Mouse (Mus musculus) hindbrain, embryonic 10.5 days (tissue): ENCODE data around the gene Akap12. TPM values are rescaled to one million over a fixed set of nuclear protein-coding genes. Genes with fewer than 3 reads are reported as not detected.
A peak's percentile ranks its signal among the peaks of the same experiment; 100 is the strongest.

Experiments used
- DNase-seq: peaks from one replicate; pipeline ENCODE4 v3.0.0-alpha.2; 2017; ENCODE audit warnings: low spot score
- H3K27ac ChIP-seq: fragments of 300-500 bp; sonication (generic); 2 replicates; pipeline ENCODE4 v1.5.1; 2016; ENCODE audit warnings: mild to moderate bottlenecking, moderate library complexity
- H3K27me3 ChIP-seq: fragments of 300-500 bp; sonication (generic); 2 replicates; pipeline ENCODE4 v1.6.1; 2016; ENCODE audit warnings: mild to moderate bottlenecking; ENCODE audit not compliant: poor library complexity, insufficient read depth, severe bottlenecking
- H3K36me3 ChIP-seq: fragments of 300-500 bp; sonication (generic); 2 replicates; pipeline ENCODE4 v1.6.1; 2016; ENCODE audit warnings: mild to moderate bottlenecking, moderate library complexity
- H3K4me1 ChIP-seq: fragments of 300-500 bp; sonication (generic); replicated peaks from 2 replicates; pipeline ENCODE4 v1.6.1; 2016; ENCODE audit warnings: mild to moderate bottlenecking
- H3K4me3 ChIP-seq: fragments of 300-500 bp; sonication (generic); 2 replicates; pipeline ENCODE4 v1.5.1; 2016; ENCODE audit warnings: mild to moderate bottlenecking, moderate library complexity
- H3K9me3 ChIP-seq: fragments of 300-500 bp; sonication (generic); 2 replicates; pipeline ENCODE4 v1.6.1; 2016; ENCODE audit warnings: mild to moderate bottlenecking, moderate library complexity
- WGBS: fragments of 180-500 bp; shearing (Covaris S2); methylation state at CpG from one replicate; pipeline ENCODE4 v1.1.7; 2016; 5-methylcytosine and 5-hydroxymethylcytosine counted together
- polyA plus RNA-seq: library from polyadenylated mRNA; unstranded; fragments of >200 nt; fragmentation: Nextera tagmentation; extraction: Ambion mirVana; gene quantifications from 2 replicates; pipeline ENCODE4 v1.2.1, GENCODE M21; 2016

The Akap12 gene
- polyA plus RNA-seq, 1 experiment from 2014 or later: 45.8 TPM

DNA sequence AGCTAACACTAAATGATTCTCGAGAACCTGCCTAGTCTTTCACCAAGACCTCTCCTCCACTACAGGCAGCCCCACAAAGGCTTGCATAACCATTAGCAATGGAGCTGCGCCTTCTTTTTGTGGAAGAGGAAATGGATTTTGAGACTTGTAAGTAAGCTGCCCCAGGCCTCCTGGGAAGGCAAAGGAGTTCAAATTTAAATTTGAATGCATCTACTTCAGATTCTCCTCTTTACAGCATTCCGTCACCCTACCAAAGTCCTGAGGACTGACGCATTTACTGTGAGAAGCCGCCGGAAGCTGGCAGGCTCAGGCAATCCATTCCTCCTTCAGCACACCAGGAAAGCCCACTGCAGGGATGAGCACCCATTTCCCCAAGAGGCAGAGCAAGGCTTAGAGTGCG, 109.1 kb downstream of the Akap12 start:
- no peaks in the 10 kb centered on the region for H3K9me3 ChIP-seq
- H3K36me3 ChIP-seq: peaks cover 42% of the 10 kb centered on the region
- no peaks in the 10 kb centered on the region for H3K27me3 ChIP-seq
- no peak for DNase-seq
- H3K4me1 ChIP-seq: peaks cover 8% of the 10 kb centered on the region; the same call in 1 of the 2 replicates
- WGBS: 40% methylated on average over 7 of the region's 7 CpGs
- no peak overlapping the region for H3K4me3 ChIP-seq
- no peak overlapping the region for H3K27ac ChIP-seq

DNA sequence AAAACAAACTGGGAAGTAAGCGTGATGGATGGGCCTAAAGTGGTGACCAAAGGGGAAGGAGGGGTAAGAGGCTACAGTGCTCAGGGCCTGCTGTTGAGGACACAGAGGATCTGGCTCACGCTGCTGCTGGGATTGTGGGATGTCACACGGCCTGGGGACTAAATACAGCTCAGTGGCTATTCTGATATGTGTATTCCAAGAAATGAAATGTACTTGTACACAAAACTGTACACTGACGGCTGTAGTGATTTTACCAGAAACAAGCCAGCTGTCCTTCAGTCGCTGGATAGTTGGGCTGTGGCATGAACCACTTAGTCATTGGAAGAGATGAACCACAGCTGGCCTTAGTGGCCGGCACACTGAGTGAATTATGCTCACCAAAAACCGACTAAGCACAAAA, 110.3 kb downstream of the Akap12 start:
- H3K4me3 ChIP-seq: no peak overlapping the region
- DNase-seq: no peak
- no peaks in the 10 kb centered on the region for H3K9me3 ChIP-seq
- peaks cover 32% of the 10 kb centered on the region for H3K36me3 ChIP-seq
- H3K27me3 ChIP-seq: no peaks in the 10 kb centered on the region
- WGBS: 78% methylated on average over 7 of the region's 7 CpGs
- H3K27ac ChIP-seq: no peak overlapping the region
- H3K4me1 ChIP-seq: peaks cover 8% of the 10 kb centered on the region; the same call in 1 of the 2 replicates

DNA sequence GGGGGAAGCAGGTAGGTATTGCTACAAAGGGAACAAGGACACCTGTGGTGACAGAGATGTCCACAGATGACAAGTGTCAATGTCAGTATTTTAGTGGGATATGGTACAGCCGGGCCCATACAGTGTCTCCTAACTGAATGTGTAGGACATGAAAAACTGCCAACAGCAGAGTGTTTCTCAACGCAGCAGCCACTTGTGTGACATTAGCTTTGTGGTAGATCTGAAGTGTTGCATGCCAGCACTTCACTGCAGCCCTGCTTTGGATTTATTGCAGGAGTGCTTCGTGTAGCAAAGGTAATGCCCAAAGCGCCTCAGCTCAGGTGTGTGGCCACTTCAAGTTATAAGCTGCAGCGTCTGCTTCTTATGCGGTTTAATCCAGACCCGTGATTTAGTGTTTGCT, 110.8 kb downstream of the Akap12 start:
- 91% methylated on average over 7 of the region's 7 CpGs for WGBS
- H3K9me3 ChIP-seq: no peaks in the 10 kb centered on the region

DNA sequence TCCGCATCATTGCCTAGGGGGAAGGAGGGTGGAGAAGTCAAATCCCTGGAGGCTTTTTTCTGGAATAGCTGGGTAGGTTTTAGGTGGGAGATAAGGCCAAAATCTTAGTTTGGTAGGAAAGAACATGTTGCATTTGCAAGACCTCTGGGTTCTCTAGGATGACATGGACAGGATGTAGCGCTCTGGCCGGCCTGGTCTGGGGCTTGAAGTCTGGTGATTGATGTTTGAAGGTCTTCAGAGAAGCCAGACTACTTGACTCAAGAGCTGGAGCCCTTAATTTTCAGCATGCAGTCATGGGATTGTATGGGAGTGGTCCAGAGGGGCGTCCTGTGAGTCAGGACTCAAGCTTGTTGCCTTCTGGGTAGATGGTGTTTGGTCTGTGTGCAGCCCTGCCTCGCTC, 114.6 kb downstream of the Akap12 start:
- H3K4me3 ChIP-seq: no peak overlapping the region
- peaks cover 8% of the 10 kb centered on the region; the same call in 1 of the 2 replicates for H3K4me1 ChIP-seq
- 0 out of 2 replicates have a peak, but pooled peaks cover 3% of the 10 kb centered on the region for H3K36me3 ChIP-seq
- H3K27me3 ChIP-seq: no peaks in the 10 kb centered on the region
- H3K27ac ChIP-seq: no peak overlapping the region
- DNase-seq: no peak
- H3K9me3 ChIP-seq: no peaks in the 10 kb centered on the region
- 89% methylated on average over 5 of the region's 5 CpGs for WGBS

More for the DNA sequence above, 110.8 kb downstream of the Akap12 start:
- H3K4me1 ChIP-seq: peaks cover 8% of the 10 kb centered on the region; the same call in 1 of the 2 replicates
- no peak overlapping the region for H3K4me3 ChIP-seq
- DNase-seq: no peak
- peaks cover 27% of the 10 kb centered on the region for H3K36me3 ChIP-seq
- H3K27ac ChIP-seq: no peak overlapping the region
- no peaks in the 10 kb centered on the region for H3K27me3 ChIP-seq

DNA sequence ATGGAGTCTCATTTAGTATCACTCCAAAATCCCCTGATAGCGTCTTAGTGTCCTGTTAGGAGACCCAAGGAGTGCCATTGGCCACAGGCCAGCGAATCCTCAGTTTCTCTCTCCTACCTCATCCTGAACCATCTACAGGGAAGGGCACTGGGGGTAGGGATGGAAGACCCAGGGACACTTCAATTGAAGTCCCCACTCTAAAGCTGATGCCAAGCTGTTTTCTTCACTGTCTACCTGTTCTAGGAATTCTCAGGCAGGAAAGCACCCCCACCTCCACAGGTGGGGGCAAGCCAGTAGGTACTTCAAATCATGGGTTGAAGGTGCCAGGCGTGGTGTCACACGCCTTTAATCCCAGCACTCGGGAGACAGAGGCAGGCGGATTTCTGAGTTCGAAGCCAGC, 118.1 kb downstream of the Akap12 start:
- Histone ChIP-seq H3K27ac (no peak overlapping the region), H3K4me3 (no peak overlapping the region), H3K27me3 (no peaks in the 10 kb centered on the region), H3K4me1 (peaks cover 23% of the 10 kb centered on the region), H3K36me3 (no peaks in the 10 kb centered on the region), H3K9me3 (0 out of 2 replicates have a peak, but pooled peaks cover 7% of the 10 kb centered on the region)
- DNase-seq: no peak
- WGBS: 96% methylated on average over 7 of the region's 7 CpGs

DNA sequence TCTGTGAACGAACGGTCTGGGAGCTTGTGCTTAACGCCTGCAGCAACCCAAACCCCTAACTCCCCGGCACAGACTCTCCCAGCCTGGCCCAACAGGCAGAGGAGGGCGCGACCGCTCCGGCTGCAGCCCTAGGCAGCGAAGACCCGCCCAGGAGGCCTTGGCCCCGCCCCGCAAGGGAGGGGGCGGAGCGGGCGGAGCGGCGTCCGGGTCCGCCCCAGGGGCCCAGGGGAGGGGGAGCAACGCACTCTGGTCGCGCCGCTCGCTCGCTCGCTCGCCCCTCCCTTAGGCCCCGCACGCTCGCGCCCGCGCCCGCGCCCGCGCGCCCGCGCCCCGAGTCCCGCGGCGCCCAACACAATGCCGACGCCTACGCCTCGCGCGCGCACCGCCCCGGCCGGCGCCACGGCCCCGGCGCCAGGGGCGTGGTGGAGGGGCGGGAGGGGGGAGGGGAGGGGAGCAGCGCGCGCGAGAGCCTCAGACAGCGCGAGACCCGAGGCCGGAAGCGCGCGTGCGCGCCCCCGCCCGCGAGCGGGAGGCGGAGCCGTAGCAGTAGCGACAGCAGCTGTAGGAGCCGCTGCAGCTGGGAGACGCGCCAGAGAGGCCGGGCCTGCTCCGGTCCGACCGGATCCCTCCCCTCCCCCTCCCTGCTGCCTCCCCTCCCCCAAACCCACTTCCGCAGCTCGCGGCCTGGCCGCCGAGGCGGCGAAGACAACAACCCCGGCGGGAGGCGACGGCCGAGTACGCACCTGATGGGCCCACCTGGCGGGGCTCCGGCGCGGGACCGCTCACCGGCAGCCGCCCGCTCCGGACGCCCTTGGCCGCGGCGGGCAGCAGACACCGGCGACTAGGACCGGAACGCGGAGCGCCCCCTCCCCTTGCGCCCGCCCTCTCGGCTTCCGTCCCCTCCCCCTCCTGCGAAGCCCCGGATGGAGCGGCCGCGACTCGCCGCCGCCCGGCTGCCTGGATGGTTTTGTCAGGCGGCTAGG, 120.7 kb downstream of the Akap12 start:
- DNase-seq: peak; percentile 95
- Histone ChIP-seq H3K27me3 (no peaks in the 10 kb centered on the region), H3K4me1 (peaks cover 46% of the 10 kb centered on the region), H3K4me3 (peak overlapping the region; percentile 95), H3K36me3 (0 out of 2 replicates have a peak, but pooled peaks cover 2% of the 10 kb centered on the region), H3K27ac (peak overlapping the region; percentile 99), H3K9me3 (0 out of 2 replicates have a peak, but pooled peaks cover 7% of the 10 kb centered on the region)
- under 1% methylated on average over 119 of the region's 133 CpGs for WGBS

GRCm38 (mm10) chr10:4387701-4388383, 121.7 kb downstream of the Akap12 start, which contains the start of gene Zbtb2:
Gene Zbtb2, minus strand, starts transcription at chr10:4388108.
- under 1% methylated on average over 78 of the region's 87 CpGs for WGBS
- Histone ChIP-seq H3K27me3 (no peaks in the 10 kb centered on the region), H3K36me3 (peaks cover 8% of the 10 kb centered on the region), H3K4me1 (peaks cover 46% of the 10 kb centered on the region), H3K9me3 (0 out of 2 replicates have a peak, but pooled peaks cover 7% of the 10 kb centered on the region), H3K27ac (peak within 1 kb of the TSS; percentile 99), H3K4me3 (peak within 1 kb of the TSS; percentile 95)
- peak; percentile 74 for DNase-seq

GRCm38 (mm10) chr10:4388384-4388745, 122.2 kb downstream of the Akap12 start:
- Histone ChIP-seq H3K27ac (peak overlapping the region; percentile 99), H3K4me1 (peaks cover 41% of the 10 kb centered on the region), H3K27me3 (no peaks in the 10 kb centered on the region), H3K9me3 (0 out of 2 replicates have a peak, but pooled peaks cover 7% of the 10 kb centered on the region), H3K36me3 (peaks cover 13% of the 10 kb centered on the region), H3K4me3 (peak overlapping the region; percentile 95)
- under 1% methylated on average over 19 of the region's 19 CpGs for WGBS
- no peak for DNase-seq

DNA sequence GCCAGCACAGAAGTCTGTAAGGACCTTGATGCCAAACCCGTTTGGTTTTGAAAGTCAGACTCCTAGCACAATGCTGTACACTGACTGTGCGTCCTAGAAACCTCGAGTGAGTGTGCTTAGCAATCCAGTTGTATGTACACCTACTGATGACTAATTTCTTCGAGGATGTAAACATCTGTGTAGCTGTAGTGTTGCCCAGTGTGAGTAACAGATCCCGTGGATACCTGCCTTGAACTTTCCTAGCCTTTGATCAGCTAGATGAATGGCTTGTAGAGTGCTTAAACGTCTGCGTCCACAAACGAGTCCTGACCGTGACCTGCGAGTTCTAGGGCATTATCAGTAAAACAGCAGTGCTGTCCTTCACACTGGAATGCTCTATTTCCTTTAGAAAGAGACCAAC, 122.9 kb downstream of the Akap12 start:
- Histone ChIP-seq H3K4me3 (peak overlapping the region; percentile 95), H3K27ac (peak overlapping the region; percentile 99; the same call in 1 of the 2 replicates), H3K36me3 (peaks cover 18% of the 10 kb centered on the region), H3K9me3 (0 out of 2 replicates have a peak, but pooled peaks cover 7% of the 10 kb centered on the region), H3K27me3 (no peaks in the 10 kb centered on the region), H3K4me1 (peaks cover 40% of the 10 kb centered on the region)
- WGBS: 47% methylated on average over 10 of the region's 10 CpGs
- DNase-seq: no peak

DNA sequence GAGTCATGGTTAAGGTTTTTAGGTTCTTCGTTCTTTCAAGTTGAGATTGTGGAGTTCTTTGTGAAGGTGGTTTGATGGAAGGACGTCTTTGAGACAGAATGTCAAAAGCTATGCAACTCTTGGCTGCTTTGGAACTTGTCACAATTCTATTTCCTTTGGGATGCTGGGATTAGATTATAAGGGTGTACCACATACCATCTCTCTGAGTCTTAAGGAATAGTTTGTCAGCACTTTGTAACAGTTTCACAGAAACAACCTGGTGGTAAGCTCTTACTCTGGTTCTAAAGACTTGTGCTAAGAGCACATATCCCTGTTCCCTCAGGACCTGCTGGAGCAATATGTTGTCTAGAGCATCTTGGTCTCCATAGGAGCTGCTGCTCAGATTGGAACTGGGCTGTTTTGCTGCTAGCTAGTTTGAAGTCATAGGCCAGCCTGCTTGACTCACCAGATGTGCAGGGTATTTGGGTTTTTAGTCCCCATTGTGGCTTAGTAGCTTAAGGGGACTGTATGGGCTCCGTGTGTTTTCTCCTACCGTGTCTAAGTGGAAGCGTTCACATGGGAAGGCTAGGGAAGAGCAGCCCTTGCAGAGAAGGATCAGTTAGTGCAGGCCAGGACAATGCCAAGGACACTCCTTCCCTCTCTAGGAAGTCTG, 123.4 kb downstream of the Akap12 start:
- Histone ChIP-seq H3K4me3 (peak overlapping the region; percentile 95), H3K36me3 (peaks cover 23% of the 10 kb centered on the region), H3K27me3 (no peaks in the 10 kb centered on the region), H3K9me3 (0 out of 2 replicates have a peak, but pooled peaks cover 7% of the 10 kb centered on the region), H3K27ac (no peak overlapping the region), H3K4me1 (peaks cover 40% of the 10 kb centered on the region)
- 73% methylated on average over 5 of the region's 5 CpGs for WGBS
- no peak for DNase-seq

GRCm38 (mm10) chr10:4390550-4390949, 124.4 kb downstream of the Akap12 start:
- H3K4me1 ChIP-seq: peaks cover 40% of the 10 kb centered on the region
- H3K27me3 ChIP-seq: no peaks in the 10 kb centered on the region
- WGBS: 83% methylated on average over 2 of the region's 2 CpGs
- 0 out of 2 replicates have a peak, but pooled peaks cover 7% of the 10 kb centered on the region for H3K9me3 ChIP-seq
- no peak for DNase-seq
- 0 out of 2 replicates have a peak overlapping the region, but pooled peaks have one; percentile 11 for H3K4me3 ChIP-seq
- H3K27ac ChIP-seq: no peak overlapping the region
- H3K36me3 ChIP-seq: peaks cover 33% of the 10 kb centered on the region

GRCm38 (mm10) chr10:4391076-4391475, 124.9 kb downstream of the Akap12 start:
- Histone ChIP-seq H3K4me1 (peaks cover 35% of the 10 kb centered on the region), H3K4me3 (no peak overlapping the region), H3K9me3 (0 out of 2 replicates have a peak, but pooled peaks cover 7% of the 10 kb centered on the region), H3K36me3 (peaks cover 38% of the 10 kb centered on the region), H3K27me3 (no peaks in the 10 kb centered on the region), H3K27ac (no peak overlapping the region)
- no peak for DNase-seq
- WGBS: 82% methylated on average over 5 of the region's 5 CpGs
